Mouse (Mus musculus): ENCODE measurements around the gene Krtdap.
"Not testable (repeated sequence)": the region's sequence is repeated elsewhere in the genome, so short reads cannot be mapped to it uniquely, and the experiment has no call there.

GRCm38 (mm10) chr7:30743617-30744016 is 44.1 kb upstream of the Krtdap start, which contains the start of gene Gapdhs:
- peak; percentile 63; the same call in 1 of the 2 replicates for TF ChIP-seq POLR2A (IDR thresholded peaks at IDR 0.05; ENCODE audit: control insufficient read depth, low read depth, low read length)
- not testable (repeated sequence) for TF ChIP-seq CTCF (IDR thresholded peaks at IDR 0.05; ENCODE audit: control insufficient read depth, insufficient read depth, insufficient replicate concordance, low read depth, low read length)

All from testis, adult 2 months (tissue).